Mouse (Mus musculus) cerebellum, adult (tissue): ENCODE results near the gene Lhx6.

ENCODE experiments used
- ATAC-seq: cut with Nextera tagmentation; 2 replicates; pipeline ENCODE4 v1.9.2; 2017; ENCODE audit warnings: mild to moderate bottlenecking, moderate library complexity, mixed read lengths; ENCODE audit not compliant: insufficient number of reproducible peaks, low FRiP score, low TSS enrichment

Gene Lhx6

DNA sequence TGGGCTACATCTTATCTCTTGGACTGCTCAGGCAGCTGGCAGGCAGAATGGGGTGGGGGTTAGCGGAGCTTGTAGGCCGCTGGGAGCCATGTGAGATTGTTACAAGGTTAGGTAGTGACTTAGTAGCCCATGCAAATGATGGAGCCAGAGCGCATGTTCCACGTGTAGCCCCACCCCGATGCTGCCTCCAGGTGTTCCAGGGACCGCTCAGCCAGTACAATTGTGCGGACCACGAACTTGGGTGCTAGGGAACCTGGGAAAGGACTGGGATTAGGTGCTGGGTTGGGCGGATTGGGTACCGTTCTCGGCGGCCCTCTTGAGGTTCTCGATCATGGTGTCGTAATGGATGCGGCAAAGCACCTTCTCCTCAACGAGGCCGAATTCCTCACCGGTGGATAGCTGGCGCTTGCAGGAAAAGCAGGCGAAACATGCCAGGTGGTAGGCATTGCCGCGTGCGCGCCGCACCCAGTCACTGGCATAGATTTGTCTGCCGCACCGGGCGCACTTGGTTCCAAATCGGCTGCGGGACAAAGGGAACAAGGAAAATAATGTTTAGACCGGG lies 11.2 kb downstream of the Lhx6 start:
- ATAC-seq: no peak

DNA sequence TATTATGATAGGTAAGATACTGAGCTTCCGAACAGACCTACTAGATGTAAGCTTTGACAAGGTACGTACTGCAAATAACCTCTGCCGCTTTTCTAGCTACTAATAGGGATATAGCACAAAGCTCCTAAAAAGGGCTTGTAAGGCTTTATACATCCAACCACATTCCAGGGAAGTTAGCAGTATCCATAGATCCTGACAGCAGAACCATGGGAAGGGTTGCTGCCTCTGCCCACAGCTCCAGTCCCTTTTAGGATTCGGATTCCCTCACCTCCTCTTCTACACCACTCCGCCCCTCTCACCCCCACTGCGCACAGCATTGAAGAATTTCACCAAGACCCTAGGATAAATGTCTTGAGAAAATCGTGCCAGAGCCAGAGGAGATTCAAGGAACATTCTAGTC lies 11.9 kb downstream of the Lhx6 start:
- no peak for ATAC-seq

DNA sequence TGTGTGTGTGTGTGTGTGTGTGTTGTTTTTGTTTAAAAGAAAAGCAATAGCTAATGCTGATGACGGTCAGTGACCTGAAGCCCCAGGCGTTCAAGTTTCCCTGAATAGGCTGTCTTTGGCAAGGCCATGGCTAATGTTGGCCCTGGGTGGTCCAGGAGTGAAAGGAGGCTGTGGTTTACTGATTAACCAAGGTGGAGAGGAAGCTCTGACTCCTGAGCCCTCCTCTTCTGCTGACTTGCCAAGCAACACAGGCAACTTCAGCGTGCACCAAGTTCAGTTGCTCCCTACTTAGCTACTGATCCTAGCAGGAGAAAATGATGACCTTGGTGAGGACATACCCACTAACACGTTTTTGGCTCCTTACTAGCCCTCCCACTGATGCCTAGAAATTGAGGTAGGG lies 12.5 kb downstream of the Lhx6 start:
- ATAC-seq: no peak

DNA sequence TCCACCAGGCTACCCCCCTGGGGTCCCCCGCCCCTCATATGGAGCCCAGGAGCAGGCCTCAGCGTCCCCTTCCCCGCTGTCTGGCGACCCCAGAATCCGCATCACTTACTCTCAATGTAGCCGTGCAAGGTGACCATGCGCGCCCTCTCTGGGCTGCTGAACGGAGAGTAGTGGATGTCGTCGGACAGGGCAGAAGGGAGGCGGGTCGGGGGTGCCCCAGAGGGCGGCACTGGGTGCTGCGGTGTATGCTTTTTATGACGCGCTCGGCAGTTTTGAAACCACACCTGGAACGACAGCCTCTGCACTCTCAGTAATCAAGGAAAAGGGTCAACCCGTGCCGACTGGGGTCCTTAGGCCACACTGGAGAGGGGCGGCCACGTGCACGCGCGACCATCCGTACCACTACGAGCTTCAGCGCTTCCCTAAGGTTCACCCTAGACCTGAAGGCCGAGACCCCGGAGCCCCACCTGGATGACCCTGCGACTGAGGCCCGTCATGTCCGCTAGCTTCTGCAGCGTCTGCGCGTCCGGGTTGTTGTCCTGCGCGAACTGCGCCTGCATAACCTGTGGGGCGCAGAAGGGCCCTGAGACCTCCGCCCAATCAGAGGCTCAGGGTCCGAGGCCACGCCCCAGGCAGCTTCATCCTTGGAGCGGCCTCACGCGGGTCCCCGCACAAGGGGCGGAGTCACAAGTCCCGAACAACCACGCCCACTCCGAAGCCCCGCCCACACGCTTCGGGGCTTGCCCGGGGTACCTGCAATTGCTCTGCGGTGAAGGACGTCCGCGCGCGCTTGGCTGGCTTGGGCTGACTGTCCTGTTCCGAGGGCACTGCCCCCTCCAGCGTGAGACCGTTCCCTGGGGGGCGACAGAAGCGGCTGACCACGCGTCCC lies 14.1 kb downstream of the Lhx6 start:
- ATAC-seq: no peak

DNA sequence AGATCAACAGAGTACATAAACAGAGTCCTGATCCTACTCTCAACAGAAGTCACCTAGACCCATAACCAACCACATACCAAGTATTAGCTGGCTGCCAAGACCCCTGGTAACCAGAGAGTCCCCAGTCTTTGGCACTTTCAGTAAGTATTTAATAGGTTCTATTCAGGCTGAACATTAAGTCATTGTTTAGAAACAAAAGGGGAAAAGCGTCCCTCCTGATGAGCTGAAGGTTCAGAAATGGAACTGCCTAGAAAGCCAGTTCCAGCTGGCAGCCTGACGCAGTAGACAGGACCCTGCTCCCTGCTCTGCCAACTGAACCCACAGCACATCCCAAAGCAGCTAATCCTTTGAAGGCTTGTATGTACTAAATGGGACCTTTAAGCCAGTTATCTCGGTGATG lies 16.0 kb downstream of the Lhx6 start:
- ATAC-seq: no peak

DNA sequence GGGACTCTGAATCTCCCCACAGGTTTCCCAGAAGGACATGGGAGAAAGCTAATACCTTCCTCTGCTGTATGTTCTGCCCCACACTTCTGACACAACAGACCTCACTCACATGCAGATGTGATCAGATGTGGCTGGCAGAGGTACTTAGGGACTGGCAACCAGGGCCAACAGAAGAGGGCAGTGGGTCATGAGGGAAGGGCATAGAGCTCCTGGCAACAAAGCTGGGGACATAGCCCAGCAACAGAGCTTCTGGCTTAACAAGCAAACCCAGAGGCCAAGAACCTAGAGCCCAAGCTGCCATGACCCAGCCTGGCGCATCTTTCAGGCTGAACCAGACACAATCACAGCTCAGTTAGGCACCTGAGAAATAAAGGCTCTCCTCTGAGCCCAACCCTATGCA lies 20.2 kb downstream of the Lhx6 start:
- no peak for ATAC-seq

DNA sequence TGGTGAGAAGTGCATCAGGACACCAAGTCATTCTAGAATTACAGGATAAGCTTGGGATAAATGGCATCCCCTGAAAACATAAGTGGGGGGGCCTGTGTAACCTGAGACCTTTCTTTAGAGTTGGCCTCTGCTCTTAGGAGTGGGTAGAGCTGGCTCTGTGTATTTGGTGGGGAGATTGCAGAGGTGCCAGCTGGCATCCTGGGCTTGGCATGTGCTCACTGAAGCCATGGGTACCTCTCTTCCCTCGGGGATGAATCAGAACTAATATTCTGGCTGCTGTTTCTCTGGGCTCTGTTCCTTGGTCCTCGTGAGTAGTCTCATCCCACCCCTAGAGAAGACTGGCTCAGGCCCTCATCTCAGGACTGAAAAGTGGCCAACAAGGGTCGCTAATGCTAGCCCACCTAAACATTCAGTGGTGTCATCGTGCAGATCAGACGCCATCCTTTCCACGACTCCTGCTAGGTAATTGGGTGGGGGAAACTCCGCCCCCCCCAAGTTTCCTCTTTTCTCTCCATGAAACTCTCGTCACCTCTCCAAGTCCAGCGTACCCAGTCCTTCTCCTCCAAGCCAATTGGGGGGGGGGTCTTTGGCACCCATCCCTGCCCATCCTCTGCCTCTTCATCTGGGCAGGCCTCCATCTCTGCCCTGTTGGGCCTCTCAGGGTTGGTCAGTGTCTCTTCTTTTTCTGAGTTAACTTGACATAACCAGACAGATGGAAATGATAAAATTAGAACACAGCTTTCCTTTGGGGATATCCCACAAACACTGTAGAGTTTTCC lies 22.2 kb downstream of the Lhx6 start:
- ATAC-seq: no peak

DNA sequence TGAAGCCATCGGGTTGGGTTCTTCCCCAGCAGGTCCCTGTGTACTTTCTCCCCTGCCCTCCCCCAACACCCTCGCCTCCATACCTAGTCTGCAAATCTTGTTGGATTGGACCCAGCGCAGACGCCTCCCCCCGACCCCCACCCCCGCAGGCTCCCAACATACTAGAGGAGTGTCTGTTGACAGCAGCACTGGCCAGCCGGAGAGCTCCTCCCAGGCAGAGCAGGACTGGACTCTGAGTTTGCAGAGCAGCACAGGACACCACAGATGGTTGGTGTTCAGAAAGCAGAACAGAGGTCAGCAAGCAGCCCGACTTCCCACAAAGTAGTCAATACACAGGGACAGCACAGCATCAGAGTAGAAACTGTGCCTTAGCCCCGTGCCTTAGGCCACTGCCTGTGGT lies 23.8 kb downstream of the Lhx6 start:
- ATAC-seq: no peak

DNA sequence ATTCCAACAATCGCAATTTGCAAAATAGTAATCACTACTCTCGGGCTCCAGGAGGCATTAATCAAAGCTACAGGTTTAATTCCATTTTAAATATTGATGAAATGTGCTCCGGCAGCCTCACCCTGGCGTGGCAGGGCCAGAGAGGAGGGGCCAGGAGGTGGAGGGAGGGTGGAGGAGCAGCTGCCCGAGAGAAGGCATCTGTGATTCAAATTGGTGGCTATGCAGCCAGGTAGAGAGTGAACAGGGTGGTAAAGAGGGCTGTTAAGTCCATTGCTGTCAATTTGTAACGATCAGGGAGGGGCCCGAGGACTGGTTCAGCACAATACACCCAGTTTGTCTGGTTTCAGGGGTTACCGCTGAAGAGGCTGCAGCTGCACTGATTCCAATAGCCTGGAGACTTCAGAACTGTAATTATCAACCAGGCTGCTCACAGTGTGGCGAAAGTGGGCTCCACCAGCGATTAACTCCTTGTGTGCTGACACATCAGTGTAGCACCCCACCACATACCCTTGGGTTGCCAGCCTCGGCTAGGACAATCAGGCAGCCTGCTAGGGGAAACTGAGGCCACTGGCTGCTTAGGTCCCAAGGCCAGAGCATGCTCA lies 27.9 kb downstream of the Lhx6 start:
- ATAC-seq: no peak

DNA sequence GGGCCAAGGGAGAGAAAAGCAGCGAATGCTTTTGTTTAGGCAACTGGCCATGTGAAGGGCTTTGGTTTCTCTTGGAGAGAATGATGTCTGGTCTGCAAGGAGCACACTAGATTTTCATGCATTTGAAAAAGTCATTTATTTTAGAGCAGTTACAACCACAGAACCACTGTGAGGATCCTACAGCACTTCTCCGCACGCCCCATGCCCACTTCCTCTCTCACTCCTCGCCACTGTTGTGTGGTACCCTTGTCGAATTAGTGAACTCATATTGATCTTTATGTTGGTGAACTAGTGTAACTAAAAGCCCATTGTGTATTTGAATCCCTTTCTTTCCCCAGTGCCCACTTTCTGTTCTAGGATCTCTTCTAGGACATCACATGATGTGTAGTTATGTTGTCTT lies 30.0 kb downstream of the Lhx6 start:
- ATAC-seq: no peak

DNA sequence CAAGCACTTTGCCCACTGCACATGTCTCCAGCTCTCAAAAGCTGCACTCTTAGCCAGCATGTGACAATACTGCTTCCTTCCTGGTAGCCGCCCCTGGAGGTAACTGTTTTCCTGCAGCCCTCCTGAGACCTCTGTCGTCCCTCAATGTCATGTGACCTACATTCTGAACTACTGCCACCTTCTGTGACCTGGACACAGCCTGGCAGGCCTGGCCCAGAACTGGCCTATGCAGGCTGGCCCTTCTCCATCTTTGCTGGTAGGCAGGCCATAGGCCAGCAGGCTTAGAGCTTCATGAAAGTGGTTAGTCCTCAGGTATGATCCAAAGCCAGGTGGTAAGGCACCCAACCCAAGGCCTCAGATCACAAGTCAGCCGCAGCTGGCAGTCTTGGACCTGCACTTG lies 31.4 kb downstream of the Lhx6 start:
- no peak for ATAC-seq

DNA sequence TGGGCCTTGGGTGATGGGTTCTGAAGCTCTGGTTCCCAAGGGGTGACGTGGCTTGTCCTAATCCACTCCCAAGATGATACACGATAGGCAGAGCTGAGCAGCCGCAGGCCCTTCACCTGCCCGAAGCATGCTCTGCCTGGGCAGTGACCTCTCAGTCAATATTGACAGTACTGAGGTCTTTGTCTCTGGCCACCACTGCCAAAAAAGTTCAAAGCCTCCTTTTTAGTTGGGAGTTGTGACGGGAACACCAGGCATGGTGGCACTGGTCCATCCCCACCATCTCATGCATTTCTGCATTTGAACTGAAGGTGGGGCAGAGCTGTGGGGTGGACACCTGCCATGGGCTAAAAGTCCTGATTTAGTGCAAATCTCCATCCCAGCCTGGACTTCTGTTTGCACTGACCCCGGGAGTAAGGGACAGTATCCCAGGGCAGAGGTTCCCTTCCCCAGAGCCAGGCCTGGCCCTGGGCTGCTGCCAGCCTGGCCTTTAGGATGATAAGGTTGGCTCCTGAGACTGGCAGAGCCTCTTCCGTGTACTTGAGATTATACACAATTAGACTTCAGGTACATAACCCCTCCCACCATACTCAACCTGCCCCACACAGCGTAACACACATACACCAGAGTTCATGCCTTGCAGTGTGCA lies 33.4 kb downstream of the Lhx6 start:
- ATAC-seq: no peak

DNA sequence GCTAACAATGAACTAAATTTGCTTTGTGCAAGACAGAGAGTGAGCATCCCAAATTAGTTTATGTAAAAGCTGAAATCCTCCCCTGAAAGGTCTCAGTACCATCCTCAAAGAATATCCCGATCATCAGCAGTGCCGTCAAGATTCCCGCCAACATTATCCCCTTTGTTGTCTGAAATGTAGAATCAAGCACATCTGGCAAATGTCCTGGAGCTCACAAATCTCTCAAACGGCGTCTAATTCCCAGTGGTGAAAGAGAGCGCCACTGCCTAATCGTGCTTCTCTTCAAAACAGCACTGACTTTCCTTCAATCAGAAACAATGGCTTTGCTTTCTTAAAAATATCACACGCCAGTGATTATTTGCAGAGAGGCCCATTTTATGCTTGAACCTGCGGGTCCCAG lies 38.1 kb downstream of the Lhx6 start:
- ATAC-seq: no peak

DNA sequence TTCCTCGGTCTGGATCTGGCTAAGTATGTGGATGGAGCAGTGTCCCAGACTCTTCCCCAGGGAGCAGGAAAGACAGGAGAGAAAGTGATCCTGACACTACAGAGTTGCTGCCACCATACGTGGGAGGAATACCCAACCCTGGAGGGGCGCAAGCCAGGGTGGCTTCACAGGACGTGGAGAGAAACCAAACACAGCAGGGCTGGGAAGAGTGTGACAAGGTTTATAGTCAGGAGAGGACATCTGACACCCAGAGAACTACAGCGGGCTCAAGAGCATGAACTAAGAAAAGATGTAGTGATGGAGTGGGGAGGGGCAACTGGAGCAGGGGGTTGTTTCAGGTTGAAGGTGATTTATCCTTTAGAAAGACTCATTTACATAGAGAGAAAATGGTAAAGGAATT lies 43.8 kb downstream of the Lhx6 start:
- ATAC-seq: no peak

DNA sequence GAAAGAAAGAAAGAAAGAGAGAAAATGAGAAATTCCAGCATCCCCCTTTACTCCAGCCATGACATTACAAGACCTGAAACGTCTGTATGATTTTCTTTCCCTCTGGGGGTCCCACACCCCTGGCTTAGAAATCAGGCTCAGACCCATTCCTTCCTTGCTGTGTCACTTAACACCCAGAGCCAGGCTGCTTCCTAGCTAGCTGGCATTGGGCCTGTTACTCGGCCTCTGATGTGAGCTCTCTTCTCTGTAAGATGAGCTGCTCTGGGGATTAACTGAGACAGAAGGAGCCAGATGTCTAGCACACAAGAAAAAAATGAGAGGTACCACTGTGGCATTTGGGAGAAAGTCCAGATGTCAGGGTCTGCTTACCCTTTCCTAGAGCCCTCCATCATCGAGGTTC lies 49.0 kb downstream of the Lhx6 start:
- ATAC-seq: no peak

DNA sequence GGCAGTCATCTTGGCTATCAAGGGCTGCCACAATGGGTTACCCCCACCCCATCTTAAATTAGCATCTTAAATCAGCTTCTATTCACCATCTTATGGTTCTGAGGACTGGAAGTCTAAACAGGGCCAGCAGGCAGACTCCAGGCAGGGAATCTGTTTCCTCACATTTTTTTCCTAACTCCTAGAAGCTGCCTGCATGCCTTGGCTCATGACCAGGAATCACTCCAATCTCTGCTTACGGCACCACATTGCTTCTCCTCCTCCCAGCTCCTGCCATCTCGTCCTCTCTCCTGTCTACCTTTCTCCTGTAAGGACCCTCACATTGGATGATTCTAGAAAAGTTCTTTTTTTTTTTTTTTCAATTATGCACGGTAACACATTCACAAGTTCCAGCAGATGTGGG lies 52.0 kb downstream of the Lhx6 start:
- no peak for ATAC-seq

DNA sequence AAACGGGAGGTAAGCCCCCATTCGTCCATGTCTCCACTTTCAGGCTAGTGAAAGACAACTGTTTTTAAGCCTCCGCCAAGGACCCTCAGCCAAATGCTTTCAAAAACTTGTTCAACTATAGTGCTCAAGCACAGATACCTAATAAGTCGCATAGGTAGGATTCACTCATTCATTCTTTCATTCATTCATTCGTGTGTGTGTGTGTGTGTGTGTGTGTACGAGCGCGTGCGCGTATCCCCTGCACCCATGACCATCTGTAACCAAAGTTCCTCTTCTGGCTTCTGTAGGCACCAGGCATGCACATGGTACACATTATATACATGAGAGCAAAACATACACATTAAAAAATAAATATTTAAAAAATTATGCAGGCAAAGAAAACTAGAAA lies 55.6 kb downstream of the Lhx6 start:
- no peak for ATAC-seq

DNA sequence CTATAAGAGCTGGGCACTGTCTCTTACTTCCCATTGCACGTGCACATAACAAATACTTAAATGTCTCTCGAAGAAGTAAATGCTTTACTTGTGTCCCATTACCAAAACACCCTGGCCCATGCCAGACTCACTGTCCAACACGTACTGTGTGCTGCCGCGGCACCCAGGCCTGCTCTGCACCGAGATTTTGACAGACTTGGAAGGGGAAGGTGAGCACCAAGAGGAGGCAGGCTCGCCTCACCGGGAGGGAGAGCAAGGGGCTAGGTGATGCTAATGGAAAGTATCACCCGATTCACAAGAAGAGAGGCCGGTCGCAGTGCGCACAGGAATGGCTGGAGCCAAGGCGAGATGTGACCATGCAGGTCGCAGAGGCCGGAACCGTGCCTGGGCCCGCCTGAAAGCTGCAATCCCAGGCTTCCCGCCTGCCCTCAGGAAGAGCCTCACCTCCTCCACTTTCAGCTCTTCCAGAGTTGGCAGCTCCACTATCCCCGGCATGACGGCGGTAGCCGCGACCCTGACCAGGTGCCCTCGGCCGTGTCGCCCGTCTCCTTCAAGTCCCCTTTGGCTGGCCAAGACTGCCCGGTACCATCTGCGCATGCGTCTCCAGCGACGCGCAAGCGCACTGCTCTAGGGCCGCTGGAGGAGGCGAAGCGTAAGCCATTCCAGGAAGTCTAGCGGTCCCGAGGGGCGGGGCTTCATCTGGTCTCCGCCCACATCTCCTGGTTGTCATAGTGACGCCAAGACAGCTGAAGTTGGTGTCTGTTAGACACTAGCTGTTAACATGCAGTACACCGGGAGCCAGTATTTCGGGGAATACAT lies 56.3 kb downstream of the Lhx6 start, which contains the start of the genes Ndufa8 and Morn5:
Ndufa8 (minus strand) TSS at position 659 of the 819 bp plus-strand sequence.
Morn5 (plus strand) TSS at position 711 of the 819 bp plus-strand sequence.
- peak; percentile 98 for ATAC-seq

DNA sequence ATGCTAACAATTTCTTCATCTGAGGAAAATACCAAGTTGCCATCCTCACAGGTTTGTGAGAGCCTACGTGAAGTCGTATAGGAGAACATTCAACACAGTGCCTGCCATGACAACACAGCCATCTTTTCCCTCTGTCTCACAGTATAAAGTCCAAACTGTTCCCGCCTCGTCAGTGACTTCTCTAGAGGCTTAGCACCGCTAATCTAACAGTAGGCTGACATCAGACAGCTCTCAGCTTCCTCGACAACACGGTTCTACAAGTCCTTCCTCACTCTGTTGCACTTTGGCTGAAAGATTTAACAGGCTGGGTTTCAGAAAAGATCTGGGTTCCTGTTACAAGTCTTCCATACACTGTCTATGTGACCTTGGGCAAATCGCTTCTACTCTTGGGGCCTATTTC lies 57.0 kb downstream of the Lhx6 start:
- no peak for ATAC-seq

DNA sequence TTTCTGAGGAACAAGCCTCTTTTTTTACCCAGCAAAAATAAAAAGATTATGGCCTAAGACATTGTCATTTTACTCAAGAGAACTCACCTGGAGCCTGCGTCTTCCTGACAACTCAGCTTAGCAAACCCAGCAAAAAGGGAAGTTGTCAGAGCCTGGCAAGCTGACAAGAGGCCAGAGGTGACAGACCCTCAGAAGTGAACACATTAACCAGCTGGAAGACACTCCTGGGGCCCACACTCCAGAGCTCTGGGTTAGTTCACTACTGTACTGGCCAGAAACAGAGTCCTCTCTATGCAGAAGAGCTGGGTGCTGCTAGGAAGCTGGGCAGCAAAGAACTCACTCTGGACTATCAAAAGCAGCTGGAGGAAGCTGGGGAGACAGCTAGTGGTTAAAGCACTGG lies 64.3 kb downstream of the Lhx6 start:
- no peak for ATAC-seq
